Mouse (Mus musculus): Measurements from ENCODE around the gene Zfyve16.

Zfyve16 gene

GRCm38 (mm10) chr13:92464698-92465097, 66.0 kb downstream of the Zfyve16 start:
- no peak for DNase-seq

GRCm38 (mm10) chr13:92446872-92447271, 83.8 kb downstream of the Zfyve16 start:
- DNase-seq: no peak

- DNase-seq: no peak
Observed at GRCm38 (mm10) chr13:92440286-92440685, 90.4 kb downstream of the Zfyve16 start.

- no peak for DNase-seq
Observed at GRCm38 (mm10) chr13:92438656-92439055, 92.0 kb downstream of the Zfyve16 start.
